Mouse (Mus musculus) megakaryocyte progenitor cell, adult 5-6 weeks (primary cell): Measurements from ENCODE around the gene Zbtb40. TPM values are rescaled to one million over a fixed set of nuclear protein-coding genes. Genes with fewer than 3 reads are reported as not detected.

Experiments used
- ATAC-seq: replicated peaks from 2 replicates; pipeline ENCODE4 v1.8.0; 2016; ENCODE audit warnings: mild to moderate bottlenecking, moderate TSS enrichment, inconsistent platforms; ENCODE audit not compliant: poor library complexity
- total RNA-seq, 2 experiments: library from RNA; stranded (forward) in 1 of 2; stranded (reverse) in 1 of 2; fragments of 157-497, 149-512 nt in 1 of 2; fragments of 200-1000 nt in 1 of 2; gene quantifications; 2 replicates each; pipeline versions ENCODE4 v1.2.3 to v1.2.4; 2015 to 2017

The Zbtb40 gene
- total RNA-seq, 2 experiments from 2014 or later: 4.8 to 5.0 TPM

DNA sequence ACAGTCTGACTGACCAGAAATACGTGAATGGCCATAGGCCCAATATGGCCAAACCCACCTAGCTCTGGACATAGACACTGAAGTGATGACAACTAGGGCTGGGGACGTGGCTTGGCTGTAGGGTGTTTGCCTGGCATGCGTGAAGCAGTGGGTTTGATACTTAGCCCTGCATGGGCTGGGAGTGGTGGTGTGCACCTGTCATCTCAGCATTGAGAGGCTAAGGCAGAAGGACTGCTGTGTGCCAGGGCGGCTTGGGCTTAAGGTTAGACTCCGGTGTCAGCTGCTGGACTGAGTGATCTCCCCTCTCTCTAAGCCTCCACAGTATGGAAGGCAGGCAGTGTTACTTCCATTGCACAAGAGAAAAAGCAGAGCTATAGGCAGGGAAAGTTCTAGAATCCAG, 110.7 kb downstream of the Zbtb40 start:
- no peak for ATAC-seq

DNA sequence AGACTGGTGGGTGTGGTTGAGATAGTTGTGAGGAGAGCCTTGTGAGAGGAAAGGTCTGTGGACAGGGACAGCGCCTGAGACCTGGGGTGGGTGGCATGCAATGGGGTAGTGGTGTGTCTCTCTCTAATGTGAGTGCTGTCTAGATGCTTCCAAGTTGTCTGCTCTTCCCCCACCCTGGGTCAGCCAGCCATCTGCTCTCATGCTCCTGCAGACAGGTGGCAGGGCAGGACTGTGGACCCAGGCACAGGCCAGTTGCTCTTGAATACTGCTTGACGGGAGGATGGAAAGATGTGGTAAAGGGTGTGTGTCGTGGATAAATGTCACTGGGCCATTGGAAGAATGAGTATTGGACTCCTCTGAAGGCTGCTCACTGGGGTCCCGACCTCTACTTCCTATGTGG, 111.3 kb downstream of the Zbtb40 start:
- ATAC-seq: no peak

DNA sequence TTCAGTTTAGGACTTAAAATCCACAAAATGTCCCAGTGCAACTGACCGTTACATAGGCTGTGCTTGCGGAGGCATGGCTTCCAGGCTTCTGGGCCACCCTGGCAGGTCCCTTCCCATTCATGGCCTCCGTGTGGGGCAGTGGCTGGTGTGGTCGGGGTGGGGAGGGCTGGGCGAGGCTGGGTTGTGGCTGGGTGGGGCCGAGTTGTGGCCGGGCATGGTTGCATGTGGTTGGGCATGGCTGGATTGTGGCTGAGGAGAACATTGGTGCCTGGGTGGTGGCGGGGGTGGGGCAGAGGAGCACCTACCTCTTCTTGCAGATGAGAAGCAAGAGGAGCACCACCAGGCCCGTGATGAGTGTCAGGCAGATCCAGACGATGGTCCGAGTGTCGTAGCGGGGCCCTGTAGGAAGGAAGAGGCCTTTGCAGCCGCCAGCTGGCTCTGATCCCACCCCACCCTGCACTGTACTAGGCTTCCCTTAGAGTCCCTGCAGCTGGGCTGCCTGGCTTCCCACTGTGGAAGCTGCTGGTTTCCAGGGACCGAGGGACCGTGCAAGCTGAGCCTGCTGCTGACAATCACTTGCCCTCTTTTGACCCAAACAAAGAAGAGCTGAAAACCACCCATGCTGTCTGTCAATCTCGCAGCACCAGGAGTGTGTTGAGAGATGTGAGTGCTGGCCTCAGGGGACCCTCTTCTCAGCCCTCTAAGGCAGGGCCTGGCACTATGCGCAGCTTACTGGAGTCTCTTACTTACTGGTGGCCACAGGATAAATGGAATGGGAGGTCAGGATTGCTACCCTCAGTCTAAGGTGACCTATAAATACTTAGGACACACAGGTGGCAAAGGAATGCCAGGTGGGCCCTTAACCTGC, 113.6 kb downstream of the Zbtb40 start:
- ATAC-seq: no peak

DNA sequence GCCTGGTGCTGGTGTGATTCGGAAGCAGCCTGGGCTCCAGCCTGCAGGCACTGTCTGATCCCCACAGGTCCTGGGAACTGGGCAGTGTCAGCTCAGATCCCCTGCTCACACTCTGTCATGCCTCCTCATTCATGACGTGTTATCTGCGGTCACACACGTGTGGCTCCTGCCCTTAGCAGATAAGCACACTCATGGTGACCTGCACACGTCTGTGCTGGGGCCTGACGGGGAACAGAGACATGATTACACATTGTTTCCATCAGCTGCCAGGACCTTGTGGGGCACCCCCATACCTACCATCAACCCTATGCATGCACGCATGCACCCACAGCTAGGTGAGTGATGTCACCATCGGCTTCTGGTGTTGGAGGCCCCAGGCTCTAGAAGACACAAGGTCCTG, 118.1 kb downstream of the Zbtb40 start:
- peak; percentile 66 for ATAC-seq

Other genes starting within 250 kb of the Zbtb40 start
- gene Ephb2, start 212.8 kb downstream of the Zbtb40 start, total RNA-seq (2015): 0.44 and 1.2 TPM in 2 replicates
- 1.0 and 3.0 TPM in 2 replicates for gene Ephb2, start 212.8 kb downstream of the Zbtb40 start, total RNA-seq (2017)
- gene C1qb, start 162.6 kb downstream of the Zbtb40 start, total RNA-seq (2015): 0.79 TPM in 1 of 2 replicates, not detected in the other
- 0.08 TPM in 1 of 2 replicates, not detected in the other for gene C1qb, start 162.6 kb downstream of the Zbtb40 start, total RNA-seq (2017)
- gene C1qc, start 155.7 kb downstream of the Zbtb40 start, total RNA-seq (2015): 0.37 and 0.54 TPM in 2 replicates
- 2.2 TPM in 1 of 2 replicates, not detected in the other for gene C1qc, start 155.7 kb downstream of the Zbtb40 start, total RNA-seq (2017)
- gene C1qa, start 150.0 kb downstream of the Zbtb40 start, total RNA-seq (2015): 0.22 and 0.57 TPM in 2 replicates
- 1.2 TPM in 1 of 2 replicates, not detected in the other for gene C1qa, start 150.0 kb downstream of the Zbtb40 start, total RNA-seq (2017)
- gene Epha8, start 92.0 kb downstream of the Zbtb40 start, total RNA-seq (2015): not detected in 2 replicates
- gene Epha8, start 92.0 kb downstream of the Zbtb40 start, total RNA-seq (2017): not detected in 2 replicates
- not detected in 2 replicates for gene Wnt4, start 228.7 kb upstream of the Zbtb40 start, total RNA-seq (2015)
- not detected in 2 replicates for gene Wnt4, start 228.7 kb upstream of the Zbtb40 start, total RNA-seq (2017)